Mouse (Mus musculus) thymus, postnatal 4 days (tissue): ENCODE results near the gene Rdh16.
"Not testable (repeated sequence)": the region's sequence is repeated elsewhere in the genome, so short reads cannot be mapped to it uniquely, and the experiment has no call there.

Experiments
- DNase-seq: peaks from one replicate; pipeline ENCODE4 v3.0.0; 2021

Gene Rdh16

DNA sequence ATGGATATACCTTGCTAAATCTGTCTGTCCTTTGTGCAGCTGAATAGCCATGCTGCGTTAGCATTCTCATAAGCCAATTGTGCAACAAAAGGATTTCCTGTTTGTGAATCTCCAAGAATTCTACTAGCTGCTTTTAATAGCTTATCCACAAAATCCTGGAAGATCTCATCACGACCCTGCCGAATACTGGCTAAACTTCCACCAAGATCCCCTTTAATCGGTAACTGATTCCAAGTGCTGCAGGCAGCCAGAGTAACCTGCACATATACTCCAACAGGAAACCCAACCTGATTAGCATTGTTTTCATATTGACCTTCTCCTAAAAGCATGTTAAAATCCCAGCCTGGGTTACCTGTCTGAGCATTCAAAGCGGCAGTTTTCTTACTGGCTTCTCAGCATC lies 34.3 kb downstream of the Rdh16 start:
- no peak for DNase-seq

DNA sequence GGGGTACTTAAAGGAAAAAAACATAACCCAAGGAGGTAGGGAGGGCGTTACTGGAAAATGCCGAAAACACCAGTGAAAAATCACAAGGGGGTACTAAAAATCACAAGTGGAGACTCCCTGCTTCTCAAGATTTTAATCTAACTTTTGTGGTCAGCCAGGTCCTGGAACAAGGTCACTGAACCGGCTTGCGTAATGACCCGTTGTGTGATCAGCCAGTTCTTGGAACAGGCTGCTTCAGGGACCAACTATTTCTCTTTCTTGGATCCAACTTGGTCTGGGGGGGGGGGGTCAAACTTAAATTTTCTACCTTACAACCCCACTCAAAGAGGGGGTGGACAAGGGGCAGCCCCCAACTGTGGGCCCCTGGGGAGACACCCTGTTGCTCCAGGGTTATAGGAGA lies 36.8 kb downstream of the Rdh16 start:
- not testable (repeated sequence) for DNase-seq

DNA sequence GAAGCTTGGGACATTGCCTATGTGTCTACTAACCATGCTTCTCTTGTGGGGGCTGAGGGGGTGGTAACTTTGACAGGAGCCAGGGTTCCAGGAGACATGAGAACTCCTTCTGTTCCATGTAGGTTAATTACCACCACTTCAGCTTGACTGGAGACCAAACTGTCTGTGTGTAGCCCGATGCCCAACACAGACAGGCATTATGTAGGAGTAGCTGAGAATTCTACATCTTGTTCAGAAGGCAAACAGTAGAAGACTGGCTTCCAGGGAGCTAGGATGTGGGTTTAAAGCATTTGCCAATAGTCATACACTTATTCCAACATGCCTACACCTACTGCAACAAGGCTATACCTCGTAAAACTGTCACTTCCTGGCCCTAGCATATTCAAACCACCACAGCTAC lies 37.6 kb downstream of the Rdh16 start:
- DNase-seq: no peak

DNA sequence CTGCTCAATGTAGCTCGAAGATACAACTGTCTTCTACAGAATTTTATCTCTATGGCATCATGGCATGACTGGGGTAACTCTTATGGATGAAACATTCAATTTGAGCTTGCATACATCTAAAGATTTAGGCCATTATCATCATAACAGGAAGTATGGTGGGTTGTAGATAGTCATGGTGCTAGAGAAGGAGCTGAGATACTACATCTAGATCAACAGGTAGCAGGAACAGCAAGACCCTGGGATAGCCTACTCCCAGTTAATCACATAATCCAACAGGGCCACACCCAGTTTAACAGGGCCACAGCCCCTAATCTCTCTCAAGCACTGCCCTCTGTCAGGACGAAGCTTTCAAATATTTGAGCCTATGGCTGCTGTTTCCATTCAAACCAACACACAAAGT lies 39.8 kb downstream of the Rdh16 start:
- DNase-seq: no peak

DNA sequence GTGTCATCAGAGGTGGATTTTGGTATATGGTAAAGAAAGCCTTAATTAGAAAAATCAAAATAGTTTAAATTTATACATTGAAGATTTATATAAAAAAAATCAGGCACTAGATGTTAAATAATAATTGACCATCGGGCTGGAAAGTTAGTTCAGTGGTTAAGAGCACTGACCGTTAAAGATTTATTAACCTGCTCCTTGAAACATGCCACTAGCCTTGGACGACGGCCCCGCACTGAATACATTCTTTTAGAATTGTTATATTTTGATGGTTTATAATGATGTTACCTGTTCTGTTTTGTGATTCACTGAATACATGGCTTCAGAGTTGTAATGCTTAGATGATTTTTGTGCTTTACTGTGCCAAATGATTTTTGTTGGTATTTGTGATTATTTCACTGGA lies 45.0 kb downstream of the Rdh16 start:
- not testable (repeated sequence) for DNase-seq

DNA sequence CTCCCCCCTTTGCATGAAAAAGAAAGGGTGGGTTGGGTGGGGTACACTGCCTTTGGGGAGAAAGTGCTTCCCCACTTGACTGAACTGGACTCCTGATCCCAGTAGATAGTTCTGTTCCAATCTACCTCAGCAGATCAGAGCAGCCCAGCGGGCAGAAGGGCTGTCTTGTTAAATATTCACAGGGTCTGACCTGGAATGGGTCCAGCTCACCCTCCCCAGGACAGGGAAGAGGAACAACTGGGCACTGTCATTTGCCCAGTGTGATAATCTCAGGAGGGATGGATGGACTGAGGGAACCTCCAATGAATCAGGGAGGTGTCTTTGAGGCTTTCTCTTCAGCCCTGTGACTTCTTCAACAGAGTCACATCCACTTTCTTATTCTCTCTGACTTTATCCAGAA lies 47.1 kb downstream of the Rdh16 start:
- DNase-seq: no peak

DNA sequence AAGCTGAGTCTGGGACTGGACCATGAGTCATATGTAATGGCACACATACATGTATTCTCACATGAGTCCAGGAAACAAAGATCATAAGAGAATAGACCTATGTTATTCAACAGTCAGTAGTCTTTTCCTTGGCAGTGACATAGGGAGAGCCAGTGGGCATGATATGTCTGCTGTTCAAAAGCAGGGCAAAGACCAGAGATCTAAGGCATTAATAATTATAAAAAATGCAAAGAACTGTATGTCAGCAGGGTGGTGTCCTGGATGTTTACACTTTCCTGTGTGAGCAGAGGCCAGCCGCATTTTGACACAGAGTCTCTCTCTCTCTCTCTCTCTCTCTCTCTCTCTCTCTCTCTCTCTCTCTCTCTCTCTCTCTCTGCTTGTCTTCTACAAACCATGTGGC lies 48.7 kb downstream of the Rdh16 start, which contains the start of gene Rdh19:
Gene Rdh19 (plus strand): TSS at position 301 of the 400 bp plus-strand sequence.
- DNase-seq: no peak

DNA sequence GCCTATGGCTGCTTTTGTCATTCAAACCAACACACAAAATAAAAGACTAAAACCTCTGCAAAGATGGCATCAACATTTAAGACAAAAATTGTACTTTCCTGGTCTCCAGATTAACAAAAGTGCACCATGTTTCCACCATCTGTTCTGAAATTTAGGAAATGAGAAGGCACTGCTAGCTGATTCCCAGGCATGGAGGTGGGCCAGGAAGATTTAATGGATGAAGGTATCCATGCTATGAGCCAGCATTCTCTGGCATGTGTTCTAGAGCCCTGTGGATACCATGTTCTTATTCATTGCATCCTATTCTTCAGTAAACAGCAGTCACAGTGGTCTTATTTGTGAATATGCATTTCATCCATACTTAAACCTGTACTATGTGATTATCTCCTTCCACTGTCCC lies 55.4 kb downstream of the Rdh16 start:
- DNase-seq: no peak

DNA sequence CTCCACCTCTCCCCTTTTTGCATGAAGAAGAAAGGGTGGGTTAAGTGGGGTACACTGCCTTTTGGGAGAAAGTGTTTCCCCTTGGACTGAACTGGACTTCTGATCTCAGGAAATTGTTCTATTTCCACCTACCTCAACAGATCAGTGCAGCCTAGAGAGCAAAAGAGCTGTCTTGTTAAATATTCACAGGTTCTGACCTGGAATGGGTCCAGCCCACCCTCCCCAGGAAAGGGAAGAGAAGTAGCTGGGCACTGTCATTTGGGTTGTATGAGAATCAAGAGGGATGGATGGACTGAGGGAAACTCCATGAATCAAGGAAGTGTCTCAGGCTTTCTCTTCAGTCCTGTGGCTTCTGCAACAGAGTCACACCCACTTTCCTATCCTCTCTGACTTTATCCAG lies 64.0 kb downstream of the Rdh16 start:
- DNase-seq: no peak

DNA sequence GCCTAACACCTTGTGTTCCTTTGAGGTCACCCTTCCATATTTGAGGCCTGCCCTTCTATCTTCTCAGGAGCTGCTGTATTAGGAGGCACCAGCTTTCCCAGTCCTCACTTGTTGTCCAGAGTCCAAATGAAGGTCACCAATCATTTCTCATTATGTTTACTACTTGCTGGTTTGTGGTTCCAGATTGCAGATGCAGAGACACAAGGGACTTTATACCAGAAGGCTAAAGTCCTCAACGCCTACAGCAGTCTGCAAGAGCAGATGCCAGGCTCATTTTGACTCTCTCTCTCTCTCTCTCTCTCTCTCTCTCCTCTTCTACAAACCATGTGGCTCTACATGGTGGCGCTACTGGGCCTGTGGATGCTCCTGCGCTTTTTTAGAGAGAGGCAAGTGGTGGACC lies 65.3 kb downstream of the Rdh16 start, which contains the start of gene Rdh16f2:
Gene Rdh16f2 (plus strand): TSS at position 243 of the 400 bp plus-strand sequence.
- no peak for DNase-seq

DNA sequence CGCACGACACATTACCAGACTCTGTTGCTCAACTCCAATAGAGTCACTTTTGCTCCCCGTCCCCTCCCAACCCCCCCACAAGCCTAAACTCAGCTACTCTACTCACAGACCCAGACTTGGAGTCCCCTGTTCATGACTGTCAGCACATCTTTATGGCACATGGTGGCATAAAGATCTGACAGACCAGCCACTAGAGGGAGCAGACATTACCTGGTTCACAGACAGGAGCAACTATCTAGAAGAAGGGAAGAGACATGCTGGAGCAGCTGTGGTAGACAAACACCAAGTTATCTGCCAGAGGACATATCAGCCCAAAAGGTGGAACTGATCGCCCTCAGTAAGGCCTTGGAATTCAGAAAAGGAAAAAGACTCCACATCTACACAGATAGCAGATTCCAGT lies 71.5 kb downstream of the Rdh16 start:
- DNase-seq: peak; percentile 16

DNA sequence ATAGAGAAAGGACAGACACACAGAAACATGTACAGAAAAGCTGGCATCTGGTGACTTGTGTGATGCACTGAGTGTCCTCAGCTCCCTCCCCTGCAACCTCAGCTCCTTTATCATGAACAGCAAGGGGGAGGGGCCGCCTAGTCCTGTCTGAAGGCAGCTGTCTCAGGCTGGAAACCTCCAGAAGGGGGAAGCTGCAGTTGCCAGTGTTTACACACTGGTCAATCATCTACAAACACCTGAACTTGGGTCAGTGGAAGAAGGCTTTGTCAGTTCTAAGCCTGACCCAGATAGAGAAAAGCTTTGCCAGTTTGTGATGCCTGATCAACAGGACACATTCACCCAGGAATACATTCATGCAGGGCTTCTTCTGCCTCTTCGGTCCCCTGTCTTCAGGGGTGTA lies 76.7 kb downstream of the Rdh16 start:
- DNase-seq: peak; percentile 12

DNA sequence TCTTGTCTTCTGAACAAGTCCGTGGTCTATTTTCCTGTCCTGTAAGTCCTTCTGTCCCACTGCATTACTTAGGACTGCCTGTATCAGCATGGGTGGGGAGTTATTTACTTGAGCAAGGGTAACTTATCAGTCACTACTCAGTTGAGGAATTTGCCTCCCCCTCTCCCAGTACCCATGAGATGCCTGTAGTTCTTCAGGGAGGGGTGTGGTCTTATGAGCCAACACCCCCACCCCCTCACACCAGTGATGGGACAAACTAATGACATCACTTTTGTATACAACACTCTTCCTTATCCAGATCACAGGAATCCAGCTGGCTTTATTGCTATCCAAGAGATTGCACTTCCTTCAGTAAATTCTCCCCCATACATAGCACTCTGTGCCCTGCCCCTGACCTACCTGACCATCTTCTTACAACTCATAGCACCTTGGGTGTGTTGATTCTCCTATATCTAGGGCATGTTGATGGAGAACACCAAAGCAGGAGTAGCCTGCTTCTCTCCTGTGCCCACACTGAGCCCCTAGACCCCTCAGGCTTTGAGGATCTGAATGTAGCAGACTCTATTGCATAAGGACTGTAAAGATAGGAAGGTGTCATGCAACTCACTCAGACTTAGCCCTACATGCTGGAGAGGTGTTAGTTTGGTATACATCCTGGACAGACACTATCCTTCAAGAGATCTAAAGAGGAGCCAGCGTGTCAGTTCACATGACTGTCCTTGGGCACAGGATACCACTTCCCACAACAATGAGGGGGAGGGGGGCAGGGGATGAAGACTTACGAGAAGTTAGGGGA lies 77.5 kb downstream of the Rdh16 start:
- DNase-seq: no peak

DNA sequence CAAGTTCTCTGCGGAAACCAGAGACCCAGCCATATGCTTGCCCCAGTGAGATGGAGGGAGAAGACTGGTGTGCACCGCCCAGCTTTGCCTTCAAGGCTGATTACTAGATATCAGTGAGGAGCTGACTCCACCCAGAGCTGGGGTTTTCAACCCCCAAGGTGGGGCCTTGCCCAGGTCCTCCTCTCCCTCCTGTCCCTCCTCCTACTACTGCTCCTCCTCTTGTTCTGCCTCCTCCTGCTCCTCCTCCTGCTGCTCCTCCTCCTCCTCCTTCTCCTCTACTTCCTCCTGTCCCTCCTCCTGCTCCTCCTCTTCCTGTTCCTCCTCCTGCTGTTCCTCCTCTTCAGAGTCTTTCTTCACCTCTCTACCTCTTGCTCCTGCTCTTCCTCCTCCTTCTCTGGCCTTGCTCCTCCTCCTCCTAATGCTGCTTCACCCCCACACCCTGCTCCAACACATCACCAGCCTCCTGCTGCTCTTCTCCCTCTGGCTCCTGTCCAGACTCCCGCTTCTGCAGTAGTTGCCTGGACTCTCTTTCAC lies 78.3 kb downstream of the Rdh16 start:
- DNase-seq: no peak

DNA sequence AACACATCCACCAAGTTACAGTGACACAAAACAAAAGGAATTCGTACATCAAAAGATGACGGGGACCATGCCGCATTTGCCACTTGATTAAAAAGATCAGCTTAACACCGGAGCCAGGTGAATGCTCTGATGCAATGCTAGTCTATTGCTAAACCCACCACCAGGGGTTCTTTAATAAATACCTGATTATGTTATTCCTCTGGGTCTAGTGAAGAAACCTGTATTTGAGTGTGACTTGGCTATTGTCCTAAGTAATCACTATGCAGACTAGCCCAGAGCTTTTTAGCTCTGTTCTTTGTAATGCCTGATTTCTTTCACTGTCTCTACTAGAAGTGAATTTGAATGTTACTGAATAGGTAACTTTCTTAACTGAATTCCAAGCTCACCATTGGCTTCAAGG lies 80.1 kb downstream of the Rdh16 start:
- DNase-seq: no peak

DNA sequence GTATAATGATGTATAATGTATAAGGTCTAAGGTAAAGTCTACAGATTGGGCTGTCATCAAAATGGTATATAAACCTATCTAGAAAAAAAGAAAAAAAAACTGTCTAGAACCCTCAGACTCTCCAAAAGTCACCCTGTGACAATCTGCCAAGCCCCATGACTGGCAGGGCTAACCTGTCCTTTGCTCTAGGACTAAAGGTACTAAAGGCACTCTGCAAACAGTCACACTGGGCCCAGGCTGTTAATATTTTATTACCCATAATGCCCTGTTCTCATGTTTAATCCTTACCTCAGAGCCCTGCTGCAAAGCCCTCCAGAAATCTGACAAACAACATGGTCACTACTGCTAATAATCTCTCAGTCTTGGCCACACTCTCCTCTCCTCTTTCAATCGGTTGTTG lies 85.6 kb downstream of the Rdh16 start:
- DNase-seq: no peak

DNA sequence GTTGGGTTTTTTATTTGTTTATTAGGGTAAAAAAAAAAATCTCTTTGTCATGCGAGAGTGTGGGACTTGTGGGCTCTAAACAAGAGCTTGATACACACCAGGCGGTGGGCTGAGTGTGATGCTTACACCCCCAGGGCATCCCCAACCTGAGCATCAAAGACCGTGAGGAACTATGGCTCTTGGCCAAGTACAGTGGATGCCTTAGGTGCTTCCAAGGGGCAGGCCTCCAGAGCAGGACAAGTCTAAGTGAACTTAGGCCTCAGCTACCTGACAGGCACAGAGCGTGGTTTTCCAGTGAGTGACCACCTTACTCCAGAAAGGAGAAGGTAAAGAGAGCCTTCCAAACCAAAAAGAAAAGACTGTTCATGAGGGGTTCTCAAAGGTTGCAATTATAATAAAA lies 86.0 kb downstream of the Rdh16 start:
- DNase-seq: no peak

DNA sequence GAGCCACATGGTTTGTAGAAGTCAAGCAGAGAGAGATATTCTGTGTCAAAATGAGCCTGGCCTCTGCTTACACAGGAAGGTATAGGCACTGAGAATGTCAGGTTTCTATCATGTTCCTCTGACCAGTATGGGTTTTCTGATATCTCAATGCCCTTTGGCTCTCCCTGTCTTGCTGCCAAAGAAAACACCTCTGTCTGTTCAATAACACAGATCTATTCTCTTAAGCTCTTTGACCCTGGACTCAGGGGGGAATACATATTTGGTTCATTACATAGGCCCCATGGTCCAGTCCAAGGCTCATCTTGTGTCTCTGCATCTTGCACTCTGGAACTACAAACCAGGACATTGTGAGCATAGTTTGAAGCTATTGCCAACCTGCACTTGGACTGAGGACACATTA lies 87.7 kb downstream of the Rdh16 start, which contains the start of gene Rdh7:
Gene Rdh7 (minus strand): TSS at position 213 of the 400 bp plus-strand sequence.
- no peak for DNase-seq

DNA sequence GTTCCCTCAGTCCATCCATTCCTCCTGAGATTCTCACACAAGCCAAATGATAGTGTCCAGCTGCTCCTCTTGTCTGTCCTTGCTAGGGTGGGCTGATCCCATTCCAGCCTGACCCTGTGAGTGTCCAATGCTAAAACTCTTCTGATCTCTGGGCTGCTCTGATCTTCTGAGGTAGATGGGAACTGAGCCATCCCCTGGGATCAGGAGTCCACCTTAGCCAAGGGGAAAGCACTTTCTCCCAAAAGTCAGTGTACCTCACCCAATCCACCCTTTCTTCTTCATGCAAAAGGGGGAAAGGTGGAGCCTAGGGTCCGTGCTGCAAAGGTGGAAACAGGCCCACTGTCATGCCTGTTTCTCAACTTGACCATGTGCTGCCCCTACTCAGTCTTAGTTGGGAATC lies 90.5 kb downstream of the Rdh16 start:
- no peak for DNase-seq

DNA sequence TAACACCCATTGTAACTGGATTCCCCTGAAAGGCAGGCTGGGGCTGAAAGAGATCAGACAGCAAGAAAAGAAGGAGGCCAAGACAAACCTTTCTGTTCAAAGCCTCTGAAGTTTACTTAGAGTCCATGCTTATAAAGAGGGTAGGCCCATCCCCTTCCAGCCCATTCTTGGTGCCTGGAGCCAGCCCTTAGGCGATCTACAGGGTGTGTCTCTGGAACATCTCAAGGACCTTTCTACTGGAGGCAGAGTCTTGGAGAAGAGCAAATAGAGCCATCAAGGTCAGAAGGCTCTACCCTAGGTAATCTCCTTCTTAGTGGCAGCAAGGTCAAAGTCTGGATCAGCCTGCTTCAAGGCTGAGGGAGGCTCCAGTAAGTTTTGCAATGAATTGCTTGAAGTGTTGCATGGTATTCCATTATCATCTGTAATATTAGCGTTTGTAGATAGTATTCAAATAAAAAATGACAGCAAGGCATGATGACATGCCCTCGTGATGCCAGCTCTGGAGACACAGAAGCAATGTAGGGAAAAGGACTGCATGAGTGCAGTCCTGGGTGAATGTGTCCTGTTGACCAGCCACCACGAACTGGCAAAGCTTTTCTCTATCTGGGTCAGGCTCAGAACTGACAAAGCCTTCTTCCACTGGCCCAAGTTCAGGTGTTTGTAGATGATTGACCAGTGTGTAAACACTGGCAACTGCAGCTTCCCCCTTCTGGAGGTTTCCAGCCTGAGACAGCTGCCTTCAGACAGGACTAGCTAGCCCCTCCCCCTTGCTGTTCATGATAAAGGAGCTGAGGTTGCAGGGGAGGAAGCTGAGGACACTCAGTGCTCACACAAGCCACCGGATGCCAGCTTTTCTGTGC lies 92.4 kb downstream of the Rdh16 start:
- peak; percentile 37 for DNase-seq
